Mouse (Mus musculus): ENCODE results near the gene Pak6.

Gene Pak6

GRCm38 (mm10) chr2:118696451-118697308 lies 33.6 kb downstream of the Pak6 start:
- DNase-seq (ENCODE audit: extremely low read depth, low read depth, low spot score) = no peak

DNA sequence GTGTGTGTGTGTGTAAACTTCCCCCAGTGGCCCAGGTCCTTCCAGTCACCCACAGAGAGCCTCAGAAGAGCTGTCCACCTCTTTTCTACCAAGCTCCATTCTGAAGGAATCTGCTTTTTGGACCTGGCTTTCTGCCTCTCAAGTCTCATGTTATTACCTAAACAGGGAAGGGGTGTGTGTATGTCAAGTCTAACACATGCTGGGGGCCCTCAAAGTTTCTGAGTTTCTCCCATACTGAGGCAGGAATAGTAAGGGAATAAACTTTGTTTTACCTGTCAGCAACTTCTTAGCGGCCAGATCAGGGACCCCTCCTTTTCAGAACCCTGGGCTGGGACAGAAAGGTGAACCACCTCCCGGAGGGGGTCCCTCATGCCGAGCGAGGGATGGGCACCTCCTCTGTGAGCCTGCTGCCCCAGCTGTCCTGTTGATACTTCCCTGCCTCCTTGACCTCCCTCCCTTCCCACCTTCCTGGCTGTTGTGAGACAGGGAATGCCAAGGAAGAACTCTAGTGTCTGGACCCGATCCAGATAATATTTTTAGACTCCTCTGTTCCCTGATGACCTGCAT lies 34.3 kb downstream of the Pak6 start:
- DNase-seq (ENCODE audit: extremely low read depth, low read depth, low spot score) = no peak

GRCm38 (mm10) chr2:118697955-118698354 lies 34.9 kb downstream of the Pak6 start:
- DNase-seq (ENCODE audit: extremely low read depth, low read depth, low spot score) = no peak

DNA sequence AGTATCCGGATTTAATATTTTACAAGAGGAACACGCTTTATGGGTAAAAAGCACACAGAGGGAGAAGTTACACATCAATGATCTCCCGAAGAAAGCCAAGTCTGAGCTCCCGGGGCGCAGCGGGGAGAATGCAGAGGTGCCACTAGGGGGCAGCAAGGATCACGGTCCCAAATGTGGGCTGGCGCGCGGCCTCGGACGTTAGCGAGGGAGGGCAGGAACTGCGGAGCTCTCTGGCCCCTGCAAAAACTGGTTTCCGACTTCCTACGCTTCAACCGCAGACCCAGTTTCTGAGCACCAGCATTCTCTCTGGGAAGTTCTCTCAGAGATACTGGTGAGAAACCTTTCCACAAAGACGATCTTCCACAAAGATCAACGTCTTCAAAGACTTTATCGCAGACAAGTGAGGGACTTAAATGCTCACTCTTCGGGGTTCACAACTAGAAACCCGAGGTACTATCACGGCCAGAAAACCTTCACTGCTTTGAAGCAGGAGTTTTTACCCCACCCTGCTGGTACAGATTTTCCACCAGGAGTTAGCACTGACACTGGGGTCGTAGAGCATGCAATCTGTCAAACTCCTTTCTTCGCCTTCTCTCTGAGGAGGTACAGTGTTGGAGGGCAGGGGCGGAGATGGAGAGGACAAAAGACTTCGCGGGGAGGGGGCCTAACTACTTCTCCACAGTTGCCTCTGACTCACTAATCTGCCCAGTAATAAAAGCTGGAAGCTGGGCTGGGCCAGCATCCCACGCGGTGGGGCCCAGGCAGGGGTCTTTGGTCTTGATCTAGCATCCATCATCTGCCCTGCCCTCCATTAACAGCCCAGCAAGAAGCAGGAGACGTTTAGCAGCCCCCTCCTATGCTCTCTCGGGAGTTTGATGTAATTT lies 37.3 kb downstream of the Pak6 start:
- no peak for DNase-seq (ENCODE audit: extremely low read depth, low read depth, low spot score)

DNA sequence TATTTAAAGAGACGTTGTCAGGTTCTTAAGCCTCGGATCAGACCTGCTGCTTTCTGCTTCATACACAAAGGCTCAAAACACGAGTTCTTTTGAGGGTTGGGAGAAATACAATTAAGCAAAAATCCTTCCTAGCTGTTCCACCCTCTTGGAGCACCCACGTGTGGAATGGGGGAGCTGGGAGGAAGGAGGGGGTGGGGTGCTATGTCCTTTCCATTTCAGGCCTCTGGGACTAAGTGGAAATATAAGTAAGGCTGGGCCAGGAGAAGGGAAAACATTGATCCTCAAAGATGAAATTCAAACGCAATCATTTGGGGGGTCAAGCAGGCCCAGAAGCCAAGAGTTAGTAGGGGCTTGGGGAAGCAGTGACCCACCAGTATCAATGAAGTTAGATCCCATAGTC lies 38.1 kb downstream of the Pak6 start:
- no peak for DNase-seq (ENCODE audit: extremely low read depth, low read depth, low spot score)

DNA sequence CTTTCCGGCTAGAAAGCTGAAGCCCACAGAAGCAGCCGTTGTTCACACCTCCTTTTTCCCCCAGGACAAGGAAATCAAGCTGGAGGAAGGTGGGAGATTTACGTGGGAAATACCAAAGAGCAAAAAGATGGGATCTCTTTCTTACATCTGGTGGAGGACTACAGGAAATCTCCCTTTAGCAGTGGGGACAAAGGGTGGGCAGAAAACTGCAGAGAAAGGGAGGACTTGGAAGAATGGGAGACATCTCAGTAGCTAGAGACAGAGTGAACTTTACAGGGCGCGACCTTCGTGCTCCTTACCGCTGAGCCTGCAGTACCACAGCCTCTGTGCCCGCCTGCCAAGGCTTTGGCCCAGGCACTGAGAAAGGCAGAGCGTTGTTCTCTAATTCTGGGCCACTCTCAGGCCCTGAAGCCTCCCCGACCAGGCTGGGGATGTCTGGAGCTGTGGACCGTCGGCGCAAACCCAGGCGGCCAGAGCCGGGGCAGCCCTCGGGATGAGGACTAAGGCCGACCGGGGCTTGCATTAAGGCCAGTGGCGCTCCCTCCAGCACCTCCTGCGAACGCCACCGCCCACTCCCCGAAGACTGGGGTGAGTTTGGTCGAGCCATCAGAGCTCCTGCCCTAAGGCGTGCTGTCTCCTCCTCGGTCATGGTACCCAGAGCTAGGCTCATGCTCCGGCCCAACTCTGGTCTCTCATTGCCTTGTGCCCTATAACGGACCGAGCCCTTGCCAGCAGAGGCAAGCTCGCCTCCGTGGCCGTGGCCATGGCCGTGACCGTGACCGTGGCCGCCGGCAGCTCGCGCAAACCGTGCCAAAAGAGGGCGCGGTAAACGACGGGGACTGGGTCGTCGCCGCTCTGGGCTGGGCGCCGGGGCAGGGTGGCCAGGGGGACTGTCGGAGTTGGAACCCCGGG lies 39.1 kb downstream of the Pak6 start:
- no peak for DNase-seq (ENCODE audit: extremely low read depth, low read depth, low spot score)

DNA sequence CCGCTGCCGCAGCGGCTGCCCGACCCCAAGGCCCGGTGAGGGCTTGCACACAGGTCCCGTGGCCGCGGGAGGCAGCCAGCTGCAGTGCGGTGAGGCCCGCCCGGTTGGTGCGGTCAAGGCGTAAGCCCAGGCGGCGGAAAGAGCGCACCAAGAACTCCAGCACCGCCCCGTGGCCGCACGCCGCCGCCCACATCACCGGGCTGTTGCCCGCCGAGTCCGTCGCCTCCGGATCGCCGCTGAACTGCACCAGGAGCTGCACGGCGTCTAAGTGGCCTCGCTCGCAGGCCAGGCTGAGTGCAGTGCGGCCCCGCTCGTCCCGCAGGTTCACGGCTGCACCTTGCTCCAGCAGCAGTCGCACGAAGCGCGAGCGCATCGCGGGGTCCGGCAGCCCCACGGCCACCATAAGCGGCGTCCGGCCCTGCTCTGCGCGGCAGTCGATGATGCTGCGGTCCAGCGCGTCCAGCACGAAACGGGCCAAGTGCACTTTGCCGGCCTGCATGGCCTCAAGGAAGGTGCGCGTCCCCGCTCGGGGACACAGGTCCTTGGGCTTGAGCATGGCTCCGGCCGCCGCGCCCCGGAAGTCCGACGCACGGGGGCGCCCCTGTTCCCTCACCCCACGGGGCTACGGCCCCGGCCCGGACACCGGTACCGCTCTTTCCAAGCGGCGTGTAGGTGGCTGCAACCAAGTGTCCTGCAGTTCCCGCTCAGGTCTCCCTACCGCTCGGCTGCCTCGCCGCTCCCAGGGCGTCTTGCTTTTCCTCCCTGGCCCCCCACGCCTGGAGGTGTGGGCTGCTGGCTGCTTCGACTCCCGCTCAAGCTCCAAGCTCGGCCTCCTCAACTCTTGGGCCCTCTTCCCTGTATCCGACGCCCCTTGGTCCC lies 40.0 kb downstream of the Pak6 start:
- DNase-seq (ENCODE audit: extremely low read depth, low read depth, low spot score) = no peak

DNA sequence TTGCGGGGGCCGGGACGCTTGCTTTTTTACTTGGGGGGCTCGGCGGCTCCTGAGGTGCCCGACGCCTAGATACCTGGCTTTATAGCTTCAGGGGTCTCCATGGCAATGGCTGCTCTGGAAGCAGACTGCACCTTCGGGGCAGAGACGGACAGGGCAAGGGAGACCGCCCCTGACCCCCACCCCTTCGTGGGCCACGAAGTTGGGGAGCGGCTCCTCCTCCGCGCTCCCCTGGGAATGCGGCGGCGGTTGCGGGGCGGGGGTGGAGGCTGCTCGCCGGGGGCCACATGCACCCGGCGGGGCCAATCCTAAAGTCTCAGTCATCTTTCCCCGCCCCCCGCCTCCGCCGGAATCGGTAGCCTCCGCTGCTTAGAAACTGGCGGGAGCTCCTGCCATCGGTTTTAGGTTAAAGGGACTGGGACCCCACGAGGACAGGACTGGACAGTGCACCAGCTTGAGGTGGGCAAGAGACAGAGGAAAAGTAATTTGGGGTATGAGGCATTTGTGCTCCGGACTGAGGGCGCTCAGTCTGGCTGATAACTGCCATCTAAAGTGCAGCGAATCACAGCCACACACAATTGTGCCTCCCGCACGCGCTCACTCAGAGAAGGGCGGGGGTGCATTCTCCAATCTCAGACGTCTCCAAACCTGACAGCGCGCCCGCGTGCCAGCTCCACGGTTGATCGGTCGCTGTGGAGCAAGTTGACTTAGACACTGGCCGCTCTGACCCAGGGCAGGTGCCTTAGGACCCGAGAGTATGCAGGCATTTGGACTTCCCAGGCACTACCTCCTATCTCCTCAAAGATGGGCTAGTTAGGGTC lies 41.0 kb downstream of the Pak6 start, which contains the start of gene Ankrd63:
Ankrd63 (minus strand) TSS at position 51 of the 818 bp plus-strand sequence.
- no peak for DNase-seq (ENCODE audit: extremely low read depth, low read depth, low spot score)

- DNase-seq (ENCODE audit: extremely low read depth, low read depth, low spot score) = no peak
Observed at GRCm38 (mm10) chr2:118706436-118706835, 43.3 kb downstream of the Pak6 start.

- DNase-seq (ENCODE audit: extremely low read depth, low read depth, low spot score) = no peak
Observed at GRCm38 (mm10) chr2:118708472-118708871, 45.4 kb downstream of the Pak6 start.

DNA sequence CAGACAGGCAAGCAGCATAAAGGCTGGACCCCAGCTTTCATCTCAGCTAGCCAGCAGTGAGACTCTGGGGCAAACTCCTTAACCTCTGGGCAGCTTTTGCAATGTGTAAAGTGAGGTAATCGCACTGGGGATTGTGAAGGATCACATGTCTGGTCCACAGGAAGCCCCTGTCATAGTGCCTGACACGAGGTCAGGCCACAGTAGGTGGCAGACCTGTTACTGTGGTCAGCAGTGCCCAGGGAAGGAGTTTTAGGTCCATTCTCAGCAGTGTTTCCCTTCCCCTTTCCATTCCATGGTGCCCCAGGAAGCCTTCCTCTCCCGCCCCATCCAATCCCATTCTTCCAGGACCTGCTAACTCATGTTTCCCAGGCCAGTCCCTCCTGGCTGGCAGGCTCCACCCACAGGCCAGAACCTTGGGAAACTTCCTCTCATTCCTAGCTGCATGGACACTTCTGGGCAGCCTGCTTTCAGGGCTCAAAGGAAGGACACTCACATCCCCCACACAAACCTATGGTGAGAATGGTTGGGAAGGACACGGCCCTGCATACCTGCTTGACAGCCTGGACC lies 46.6 kb downstream of the Pak6 start:
- DNase-seq (ENCODE audit: extremely low read depth, low read depth, low spot score) = no peak

- no peak for DNase-seq (ENCODE audit: extremely low read depth, low read depth, low spot score)
Observed at GRCm38 (mm10) chr2:118711038-118711494, 48.0 kb downstream of the Pak6 start.

GRCm38 (mm10) chr2:118713631-118714030 lies 50.5 kb downstream of the Pak6 start:
- no peak for DNase-seq (ENCODE audit: extremely low read depth, low read depth, low spot score)

DNA sequence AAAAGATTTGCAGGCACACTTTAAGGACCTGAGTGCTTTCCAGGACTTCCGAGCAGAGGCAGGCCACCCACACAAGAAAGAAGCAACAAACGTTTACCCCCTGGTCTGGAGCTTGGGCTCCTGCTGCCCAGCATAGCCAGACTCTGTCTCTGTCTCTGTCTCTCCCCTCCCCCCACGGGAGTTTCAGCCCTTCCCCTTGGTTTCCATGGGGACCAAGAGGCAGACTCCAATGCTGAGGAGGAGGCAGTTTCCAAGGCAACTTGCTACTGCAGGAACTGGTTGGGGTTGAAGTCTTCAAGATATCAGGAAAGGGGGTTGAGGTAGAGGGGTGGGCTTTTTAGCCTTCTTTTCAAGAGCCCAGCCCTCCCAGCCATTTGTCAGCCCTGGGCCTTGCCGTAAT lies 51.1 kb downstream of the Pak6 start:
- DNase-seq (ENCODE audit: extremely low read depth, low read depth, low spot score) = no peak

DNA sequence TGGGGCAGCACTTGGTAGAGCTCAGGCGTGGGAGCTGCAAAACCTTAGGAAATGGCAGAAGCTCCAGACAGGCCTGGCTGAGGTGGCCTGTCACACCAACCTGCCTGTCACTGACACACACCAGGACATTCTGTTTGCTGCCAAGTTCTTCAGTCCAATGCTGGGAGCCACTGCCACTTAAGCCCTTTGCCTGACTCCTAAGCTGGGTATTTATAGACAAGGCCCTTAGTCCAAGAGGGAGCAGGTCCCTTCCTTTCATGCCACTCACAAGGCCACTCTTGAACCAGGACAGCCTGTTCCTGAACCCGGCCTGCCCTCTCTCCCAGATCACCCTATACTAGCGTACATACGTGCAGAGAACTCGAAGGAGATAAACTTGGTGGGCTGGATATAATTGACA lies 53.6 kb downstream of the Pak6 start:
- DNase-seq (ENCODE audit: extremely low read depth, low read depth, low spot score) = no peak

DNA sequence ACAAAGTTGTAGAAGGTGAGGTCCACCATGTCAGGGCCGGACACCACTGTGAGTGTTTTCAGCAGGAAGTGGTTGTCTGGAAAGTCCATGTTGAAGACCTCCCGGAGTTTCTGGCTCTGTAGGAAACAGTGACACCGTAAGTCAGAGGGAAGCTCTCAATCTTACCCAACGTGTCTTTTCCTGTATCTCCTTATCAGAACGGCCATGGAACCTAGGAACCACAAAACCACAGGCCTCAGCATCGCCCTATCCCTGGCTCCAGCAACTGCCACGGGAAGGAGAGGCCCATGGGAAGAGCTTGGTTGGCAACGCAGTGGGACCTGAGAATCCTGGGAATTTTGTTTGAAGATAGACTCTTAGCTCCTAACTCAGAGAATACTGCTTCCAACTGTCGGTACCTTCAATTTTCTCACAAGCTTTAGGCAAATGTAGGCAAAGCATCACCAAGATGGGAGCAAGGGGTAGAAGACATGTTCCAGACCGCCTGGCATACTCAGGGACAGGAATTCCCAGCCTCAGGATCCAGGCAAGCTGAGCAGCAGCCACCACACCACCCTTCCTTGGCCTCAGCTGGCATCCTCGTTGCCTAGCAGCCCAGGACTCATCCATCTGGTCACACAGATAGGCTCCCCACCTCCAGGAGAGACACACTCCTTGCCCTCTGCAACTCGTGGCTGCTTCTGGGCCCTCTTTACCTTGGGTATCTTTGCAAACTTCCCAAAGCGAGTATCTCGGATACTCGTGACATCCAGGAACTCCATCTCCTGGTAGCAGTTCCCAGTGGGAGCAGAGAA lies 60.8 kb downstream of the Pak6 start:
- no peak for DNase-seq (ENCODE audit: extremely low read depth, low read depth, low spot score)

DNA sequence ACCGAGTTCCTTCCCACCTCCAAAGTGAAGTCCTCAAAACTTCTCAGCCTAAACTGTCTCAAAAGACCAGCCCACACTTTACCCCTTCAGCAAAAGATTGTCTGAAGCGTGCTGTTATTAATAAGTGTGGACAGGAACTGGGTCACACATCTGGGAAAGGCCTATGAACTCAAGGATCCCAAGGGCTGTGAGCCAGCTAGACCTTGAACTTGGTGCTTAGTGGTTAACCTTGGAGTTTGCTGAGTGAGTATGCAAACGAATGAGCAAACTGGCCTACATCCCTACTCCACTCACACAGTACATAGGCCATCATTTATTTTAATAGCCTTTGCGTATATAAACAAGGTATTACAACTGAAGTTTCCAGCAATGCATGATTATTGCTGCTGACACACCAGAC lies 62.4 kb downstream of the Pak6 start:
- no peak for DNase-seq (ENCODE audit: extremely low read depth, low read depth, low spot score)

DNA sequence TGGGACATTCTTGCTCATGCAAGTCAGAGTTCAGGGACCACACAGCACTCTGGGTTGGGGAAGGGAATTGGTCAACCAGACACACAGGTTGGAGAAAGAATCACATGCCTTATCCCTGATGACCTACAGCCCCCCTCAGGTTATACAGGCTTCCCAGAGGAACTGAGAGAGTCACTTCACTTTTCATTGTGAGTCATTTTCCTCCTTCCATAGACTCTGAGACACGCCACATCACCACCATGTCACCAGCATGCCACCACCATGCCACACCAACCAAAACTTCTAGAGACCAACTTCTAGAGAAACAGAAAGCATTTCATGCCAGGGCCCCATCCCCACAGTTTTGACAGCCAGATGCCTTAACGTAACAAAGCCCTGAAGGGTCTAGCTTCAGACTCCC lies 63.8 kb downstream of the Pak6 start:
- no peak for DNase-seq (ENCODE audit: extremely low read depth, low read depth, low spot score)

Measured in fat pad, adult 2 months (tissue).